Mouse (Mus musculus) spleen, adult 2 months (tissue): Measurements from ENCODE around the gene Taf6l.

Experiments used
- CTCF ChIP-seq: fragments of 200-500 bp; IDR thresholded peaks from 2 replicates; pipeline ENCODE4 v1.5.1; 2011; ENCODE audit warnings: mild to moderate bottlenecking, inconsistent platforms; ENCODE audit not compliant: insufficient read depth, insufficient read length, insufficient replicate concordance; ENCODE audit errors: extremely low read depth
- POLR2A ChIP-seq: fragments of 200-500 bp; IDR thresholded peaks from 2 replicates; pipeline ENCODE4 v1.6.1; 2011; ENCODE audit warnings: low read depth, low read length, inconsistent platforms

- TF ChIP-seq CTCF (no peak), POLR2A (no peak)
These were observed 29.6 kb upstream of the Taf6l start for GRCm38 (mm10) chr19:8815812-8816211.
